Mouse (Mus musculus): ENCODE measurements around the gene Jmjd1c. TPM values are rescaled to one million over a fixed set of nuclear protein-coding genes. Genes with fewer than 3 reads are reported as not detected.
A peak's percentile ranks its signal among the peaks of the same experiment; 100 is the strongest.

The Jmjd1c gene
- polyA plus RNA-seq, 2 experiments from 2014 or later, result 35.2 to 44.7 TPM

GRCm38 (mm10) chr10:67194046-67194445 is 98.1 kb downstream of the Jmjd1c start:
- peak; percentile 41 for ATAC-seq

GRCm38 (mm10) chr10:67195671-67196070 is 99.7 kb downstream of the Jmjd1c start:
- ATAC-seq, result no peak

GRCm38 (mm10) chr10:67197186-67197585 is 101.3 kb downstream of the Jmjd1c start:
- ATAC-seq, result no peak

- no peak for ATAC-seq
Measured at GRCm38 (mm10) chr10:67197829-67198228, 101.9 kb downstream of the Jmjd1c start.

- no peak for ATAC-seq
Measured at GRCm38 (mm10) chr10:67201769-67202168, 105.8 kb downstream of the Jmjd1c start.

GRCm38 (mm10) chr10:67202470-67202869 is 106.5 kb downstream of the Jmjd1c start:
- ATAC-seq, result no peak

- peak; percentile 76 for ATAC-seq
Measured at GRCm38 (mm10) chr10:67204652-67205407, 108.9 kb downstream of the Jmjd1c start.

- no peak for ATAC-seq
Measured at GRCm38 (mm10) chr10:67207931-67208330, 112.0 kb downstream of the Jmjd1c start.

GRCm38 (mm10) chr10:67209916-67210675 is 114.2 kb downstream of the Jmjd1c start:
- ATAC-seq, result peak; percentile 31

GRCm38 (mm10) chr10:67212031-67212430 is 116.1 kb downstream of the Jmjd1c start:
- no peak for ATAC-seq

- no peak for ATAC-seq
Measured at GRCm38 (mm10) chr10:67213720-67214119, 117.8 kb downstream of the Jmjd1c start.

- ATAC-seq, result no peak
Measured at GRCm38 (mm10) chr10:67215133-67215532, 119.2 kb downstream of the Jmjd1c start.

- peak; percentile 68 for ATAC-seq
Measured at GRCm38 (mm10) chr10:67216872-67217271, 120.9 kb downstream of the Jmjd1c start.

GRCm38 (mm10) chr10:67218873-67219565 is 123.1 kb downstream of the Jmjd1c start:
- no peak for ATAC-seq

- ATAC-seq, result no peak
Measured at GRCm38 (mm10) chr10:67220251-67220650, 124.3 kb downstream of the Jmjd1c start.

GRCm38 (mm10) chr10:67221284-67221683 is 125.4 kb downstream of the Jmjd1c start:
- no peak for ATAC-seq

- ATAC-seq, result no peak
Measured at GRCm38 (mm10) chr10:67223942-67224341, 128.0 kb downstream of the Jmjd1c start.

- no peak for ATAC-seq
Measured at GRCm38 (mm10) chr10:67225528-67225927, 129.6 kb downstream of the Jmjd1c start.

GRCm38 (mm10) chr10:67226109-67226508 is 130.2 kb downstream of the Jmjd1c start:
- peak; percentile 62 for ATAC-seq

- no peak for ATAC-seq
Measured at GRCm38 (mm10) chr10:67226543-67226942, 130.6 kb downstream of the Jmjd1c start.

- ATAC-seq, result no peak
Measured at GRCm38 (mm10) chr10:67230439-67230838, 134.5 kb downstream of the Jmjd1c start.

GRCm38 (mm10) chr10:67247145-67247544 is 151.2 kb downstream of the Jmjd1c start:
- peak; percentile 43 for ATAC-seq

GRCm38 (mm10) chr10:67249486-67249885 is 153.6 kb downstream of the Jmjd1c start:
- ATAC-seq, result no peak

Data from activated CD4-positive, CD25-positive, alpha-beta regulatory T cell, adult 4 months (primary cell).